Mouse (Mus musculus) gonadal fat pad, adult 2 months (tissue): Measurements from ENCODE around the gene Eci1. TPM values are rescaled to one million over a fixed set of nuclear protein-coding genes. Genes with fewer than 3 reads are reported as not detected.

Source experiments
- polyA plus RNA-seq: library from polyadenylated mRNA; depleted of rRNA; stranded (reverse); fragments of >200 nt; gene quantifications from 2 replicates; pipeline ENCODE4 v1.2.3, GENCODE M21; 2012; rRNA removed

Eci1 gene
- polyA plus RNA-seq, 1 experiment, result 137 TPM

Other genes with a start within 250 kb of the Eci1 start
- 12.8 and 13.1 TPM in 2 replicates for gene Tbc1d24, start 221.1 kb upstream of the Eci1 start, polyA plus RNA-seq
- 1.4 and 1.5 TPM in 2 replicates for gene Ntn3, start 217.1 kb upstream of the Eci1 start, polyA plus RNA-seq
- 7.1 and 8.9 TPM in 2 replicates for gene Tedc2, start 205.8 kb upstream of the Eci1 start, polyA plus RNA-seq
- 2.4 and 2.5 TPM in 2 replicates for gene Ccnf, start 175.2 kb upstream of the Eci1 start, polyA plus RNA-seq
- 0.06 and 0.09 TPM in 2 replicates for gene Abca17, start 75.6 kb upstream of the Eci1 start, polyA plus RNA-seq
- gene Abca3, start 74.7 kb upstream of the Eci1 start, polyA plus RNA-seq, result 78.6 and 87.5 TPM in 2 replicates
- 96.6 and 102 TPM in 2 replicates for gene Rnps1, start 12.1 kb upstream of the Eci1 start, polyA plus RNA-seq
- 82.9 and 106 TPM in 2 replicates for gene Dnase1l2, start 16.5 kb downstream of the Eci1 start, polyA plus RNA-seq
- gene E4f1, start 43.7 kb downstream of the Eci1 start, polyA plus RNA-seq, result 89.7 and 102 TPM in 2 replicates
- 100 and 123 TPM in 2 replicates for gene Pgp, start 43.8 kb downstream of the Eci1 start, polyA plus RNA-seq
- 4.7 and 5.4 TPM in 2 replicates for gene Bricd5, start 47.2 kb downstream of the Eci1 start, polyA plus RNA-seq
- 41.4 and 44.0 TPM in 2 replicates for gene Mlst8, start 52.4 kb downstream of the Eci1 start, polyA plus RNA-seq
- gene Caskin1, start 62.0 kb downstream of the Eci1 start, polyA plus RNA-seq, result 1.7 and 2.1 TPM in 2 replicates
- gene Traf7, start 101.3 kb downstream of the Eci1 start, polyA plus RNA-seq, result 169 and 195 TPM in 2 replicates
- 48.5 and 59.7 TPM in 2 replicates for gene Rab26, start 107.6 kb downstream of the Eci1 start, polyA plus RNA-seq
- gene Pkd1, start 123.2 kb downstream of the Eci1 start, polyA plus RNA-seq, result 70.0 and 75.7 TPM in 2 replicates
- 133 and 141 TPM in 2 replicates for gene Tsc2, start 206.0 kb downstream of the Eci1 start, polyA plus RNA-seq
- gene Nthl1, start 206.0 kb downstream of the Eci1 start, polyA plus RNA-seq, result 15.2 and 16.4 TPM in 2 replicates
- 61.6 and 83.0 TPM in 2 replicates for gene Slc9a3r2, start 223.7 kb downstream of the Eci1 start, polyA plus RNA-seq
- gene Npw, start 231.8 kb downstream of the Eci1 start, polyA plus RNA-seq, result not detected in 2 replicates
- 51.3 and 56.6 TPM in 2 replicates for gene Zfp598, start 243.0 kb downstream of the Eci1 start, polyA plus RNA-seq